Mouse (Mus musculus) cortical plate, adult 2 months (tissue): ENCODE results near the gene Pex6.

Experiments used
- CTCF ChIP-seq: fragments of 200-500 bp; IDR thresholded peaks from 2 replicates; pipeline ENCODE4 v1.5.1; 2011; ENCODE audit warnings: mild to moderate bottlenecking, control low read depth, low read length; ENCODE audit not compliant: insufficient read depth; ENCODE audit errors: extremely low read depth
- POLR2A ChIP-seq: fragments of 200-500 bp; IDR thresholded peaks from 2 replicates; pipeline ENCODE4 v1.6.1; 2011; ENCODE audit warnings: mild to moderate bottlenecking, low read length, control low read depth; ENCODE audit not compliant: insufficient read depth; ENCODE audit errors: extremely low read depth

GRCm38 (mm10) chr17:46749282-46749681 is 38.0 kb downstream of the Pex6 start:
- TF ChIP-seq CTCF (no peak), POLR2A (no peak)
